Mouse (Mus musculus) stomach, postnatal 0 days (tissue): ENCODE results near the gene Togaram2. TPM values are rescaled to one million over a fixed set of nuclear protein-coding genes. Genes with fewer than 3 reads are reported as not detected.

Source experiments
- ATAC-seq: fragments of 200-750 bp; cut with Nextera tagmentation; 2 replicates; pipeline ENCODE4 v1.8.0; 2017; ENCODE audit not compliant: low FRiP score, low TSS enrichment
- DNase-seq: peaks from one replicate; pipeline ENCODE4 v3.0.0-alpha.2; 2016; ENCODE audit warnings: low spot score
- H3K27ac ChIP-seq: fragments of 300-500 bp; sonication (generic); replicated peaks from 2 replicates; pipeline ENCODE4 v1.5.1; 2014; ENCODE audit warnings: mild to moderate bottlenecking, control low read depth
- H3K27me3 ChIP-seq: fragments of 300-500 bp; sonication (generic); 2 replicates; pipeline ENCODE4 v1.6.1; 2014; ENCODE audit warnings: low read length; ENCODE audit not compliant: control insufficient read depth, insufficient read depth
- H3K36me3 ChIP-seq: fragments of 300-500 bp; sonication (generic); 2 replicates; pipeline ENCODE4 v1.6.1; 2014; ENCODE audit warnings: low read length, mixed read lengths; ENCODE audit not compliant: control insufficient read depth, insufficient read depth
- H3K4me1 ChIP-seq: fragments of 300-500 bp; sonication (generic); replicated peaks from 2 replicates; pipeline ENCODE4 v1.6.1; 2014; ENCODE audit warnings: antibody characterized with exemption; ENCODE audit not compliant: control insufficient read depth, insufficient read depth
- H3K4me2 ChIP-seq: fragments of 300-500 bp; sonication (generic); replicated peaks from 2 replicates; pipeline ENCODE4 v1.6.1; 2014; ENCODE audit warnings: low read depth, mild to moderate bottlenecking, control low read depth, moderate library complexity
- H3K4me3 ChIP-seq: fragments of 300-500 bp; sonication (generic); 2 replicates; pipeline ENCODE4 v1.5.1; 2014; ENCODE audit warnings: low read depth, low read length, control low read depth
- H3K9ac ChIP-seq: fragments of 300-500 bp; sonication (generic); 2 replicates; pipeline ENCODE4 v1.6.1; 2014; ENCODE audit warnings: mild to moderate bottlenecking, low read length, control low read depth, mixed read lengths
- H3K9me3 ChIP-seq: fragments of 300-500 bp; sonication (generic); 2 replicates; pipeline ENCODE4 v1.6.1; 2016; ENCODE audit warnings: low read length; ENCODE audit not compliant: control insufficient read depth
- CTCF ChIP-seq: IDR thresholded peaks from 2 replicates; pipeline ENCODE4 v1.5.1; 2016; ENCODE audit warnings: antibody characterized with exemption, low read depth, mild to moderate bottlenecking, moderate library complexity
- EP300 ChIP-seq: optimal IDR thresholded peaks from 2 replicates; pipeline ENCODE3; 2016; ENCODE audit warnings: antibody characterized with exemption
- WGBS: fragments of 180-500 bp; shearing (Covaris S2); extraction: QIAGEN DNeasy Blood & Tissue Kit; methylation state at CpG from one replicate; pipeline ENCODE4 v1.1.7; 2014; 5-methylcytosine and 5-hydroxymethylcytosine counted together
- polyA plus RNA-seq: library from polyadenylated mRNA; unstranded; fragments of >200 nt; fragmentation: Nextera tagmentation; extraction: Ambion mirVana; gene quantifications from 2 replicates; pipeline ENCODE4 v1.2.1, GENCODE M21; 2015

Togaram2 gene
- polyA plus RNA-seq, 1 experiment from 2014 or later: 0.55 TPM

GRCm38 (mm10) chr17:71683281-71683680 lies 10.2 kb downstream of the Togaram2 start:
- no peak for DNase-seq
- no peak overlapping the region for H3K9ac ChIP-seq
- no peaks in the 10 kb centered on the region for H3K9me3 ChIP-seq
- 83% methylated on average over 6 of the region's 6 CpGs for WGBS
- no peaks in the 10 kb centered on the region for H3K4me1 ChIP-seq
- no peaks in the 10 kb centered on the region for H3K36me3 ChIP-seq
- peak overlapping the region; percentile 46; the same call in 1 of the 2 replicates for H3K27ac ChIP-seq
- H3K4me3 ChIP-seq: no peak overlapping the region
- ATAC-seq: no peak
- H3K4me2 ChIP-seq: no peak overlapping the region
- TF ChIP-seq CTCF (no peak), EP300 (no peak)
- H3K27me3 ChIP-seq: no peaks in the 10 kb centered on the region

DNA sequence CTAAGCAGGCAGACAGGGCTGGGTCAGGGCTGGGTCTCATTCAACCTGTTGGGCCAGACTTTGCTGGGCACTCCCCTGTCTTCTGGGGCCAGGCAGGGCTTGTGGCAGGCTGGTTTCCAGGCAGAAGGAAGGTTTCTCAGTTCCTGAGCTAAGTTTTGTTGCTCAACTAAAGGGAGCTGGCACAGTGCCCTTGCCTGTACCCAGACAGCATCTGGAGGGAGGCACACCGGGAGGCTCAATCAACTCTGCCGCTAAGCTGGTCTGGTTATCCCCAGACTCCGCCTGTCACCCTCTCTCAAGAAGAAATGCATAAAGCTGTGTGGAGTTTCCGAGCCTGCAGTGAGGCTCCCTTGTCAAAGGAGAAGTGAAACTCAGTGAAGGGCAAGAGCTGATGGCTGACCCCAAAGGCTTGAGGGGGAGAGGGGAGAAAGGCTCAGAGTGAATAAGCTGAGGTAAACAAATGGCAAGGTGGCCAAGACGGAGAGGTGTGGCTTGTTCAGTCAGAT lies 11.1 kb downstream of the Togaram2 start:
- Histone ChIP-seq H3K4me1 (no peaks in the 10 kb centered on the region), H3K36me3 (no peaks in the 10 kb centered on the region), H3K27ac (peak overlapping the region; percentile 69), H3K27me3 (no peaks in the 10 kb centered on the region), H3K9me3 (no peaks in the 10 kb centered on the region), H3K4me3 (no peak overlapping the region), H3K9ac (no peak overlapping the region), H3K4me2 (no peak overlapping the region)
- peak; percentile 63 for ATAC-seq
- DNase-seq: peak; percentile 36
- TF ChIP-seq EP300: peak; percentile 73
- TF ChIP-seq CTCF: no peak
- WGBS: 32% methylated on average over 5 of the region's 5 CpGs

DNA sequence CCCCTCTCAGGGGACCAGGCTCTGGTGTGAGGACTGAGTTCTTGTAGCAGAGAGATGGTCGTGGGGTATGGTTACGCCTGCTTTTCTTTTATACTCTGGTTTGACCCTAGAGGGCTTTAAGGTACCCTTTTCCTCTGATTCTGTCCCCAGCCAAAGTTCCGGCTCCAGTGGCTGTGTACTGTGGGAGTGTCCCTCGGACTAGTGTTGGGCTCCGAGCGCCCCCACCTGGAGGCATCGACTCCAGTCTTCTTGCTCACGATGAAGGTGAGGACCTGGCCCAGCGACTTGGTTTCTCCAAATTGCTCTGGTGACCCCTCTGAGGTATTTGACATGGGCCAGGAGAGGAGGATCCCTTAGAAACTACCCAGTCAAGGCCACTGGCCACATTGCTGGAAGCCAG lies 14.4 kb downstream of the Togaram2 start:
- 67% methylated on average over 9 of the region's 9 CpGs for WGBS

GRCm38 (mm10) chr17:71689903-71690302 lies 16.8 kb downstream of the Togaram2 start:
- Histone ChIP-seq H3K27me3 (no peaks in the 10 kb centered on the region), H3K36me3 (no peaks in the 10 kb centered on the region), H3K9me3 (no peaks in the 10 kb centered on the region), H3K27ac (no peak overlapping the region), H3K4me3 (no peak overlapping the region), H3K4me2 (no peak overlapping the region), H3K9ac (no peak overlapping the region), H3K4me1 (no peaks in the 10 kb centered on the region)
- peak; percentile 38; the same call in 1 of the 2 replicates for ATAC-seq
- TF ChIP-seq CTCF (no peak), EP300 (no peak)
- 51% methylated on average over 5 of the region's 5 CpGs for WGBS
- no peak for DNase-seq

More for the DNA sequence above, 14.4 kb downstream of the Togaram2 start:
- Histone ChIP-seq H3K36me3 (no peaks in the 10 kb centered on the region), H3K9ac (no peak overlapping the region), H3K4me1 (no peaks in the 10 kb centered on the region), H3K27me3 (no peaks in the 10 kb centered on the region), H3K4me3 (no peak overlapping the region), H3K27ac (no peak overlapping the region), H3K9me3 (no peaks in the 10 kb centered on the region), H3K4me2 (no peak overlapping the region)
- TF ChIP-seq CTCF (no peak), EP300 (no peak)
- ATAC-seq (no peak), DNase-seq (no peak)

GRCm38 (mm10) chr17:71691361-71691875 lies 18.4 kb downstream of the Togaram2 start:
- 52% methylated on average over 11 of the region's 11 CpGs for WGBS
- H3K27ac ChIP-seq: no peak overlapping the region
- TF ChIP-seq CTCF: no peak
- no peak for TF ChIP-seq EP300
- no peak overlapping the region for H3K4me2 ChIP-seq
- H3K9me3 ChIP-seq: no peaks in the 10 kb centered on the region
- H3K4me3 ChIP-seq: no peak overlapping the region
- no peak for DNase-seq
- no peak for ATAC-seq
- H3K9ac ChIP-seq: no peak overlapping the region
- no peaks in the 10 kb centered on the region for H3K36me3 ChIP-seq
- no peaks in the 10 kb centered on the region for H3K4me1 ChIP-seq
- H3K27me3 ChIP-seq: no peaks in the 10 kb centered on the region

GRCm38 (mm10) chr17:71693313-71693712 lies 20.3 kb downstream of the Togaram2 start:
- no peaks in the 10 kb centered on the region for H3K36me3 ChIP-seq
- TF ChIP-seq EP300: no peak
- TF ChIP-seq CTCF: no peak
- no peak overlapping the region for H3K4me3 ChIP-seq
- no peak for DNase-seq
- H3K27me3 ChIP-seq: no peaks in the 10 kb centered on the region
- 56% methylated on average over 5 of the region's 5 CpGs for WGBS
- no peak overlapping the region for H3K9ac ChIP-seq
- ATAC-seq: no peak
- no peak overlapping the region for H3K4me2 ChIP-seq
- H3K27ac ChIP-seq: no peak overlapping the region
- H3K4me1 ChIP-seq: no peaks in the 10 kb centered on the region
- no peaks in the 10 kb centered on the region for H3K9me3 ChIP-seq
